ENCODE assay signal across 10 mouse cellular contexts in genomic region chr2:37776611-37777411, GRCm38 (mm10). TPM values are rescaled to one million over a fixed set of nuclear protein-coding genes. Genes with fewer than 3 reads are reported as not detected.
DNase-seq lines count a peak whose midpoint lies in the region; ATAC-seq and TF ChIP-seq lines count a peak whose summit lies in the region.
"Had no signal": no experiment of that assay in that cellular context is flagged by ENCODE, and none has a peak within 500 bp of the region (broad histone marks: within the 10 kb centered on the region; RNA-seq: fewer than 3 reads in every experiment).

No protein-coding gene starts in this region.

- TF ChIP-seq CTCF in E14TG2a.4 (conservative IDR thresholded peaks at IDR 0.05; ENCODE audit: low read length), result no peak

- H3K4me1 ChIP-seq in E14TG2a.4 (replicated peaks; ENCODE audit: low read depth, low read length), result peaks cover 68% of the 10 kb centered on the region
- H3K4me1 ChIP-seq in hindbrain, embryonic 11.5 days (replicated peaks; ENCODE audit: control insufficient read depth, insufficient read depth, low read length), result peaks cover 18% of the 10 kb centered on the region
- peaks cover 74% of the 10 kb centered on the region for H3K4me1 ChIP-seq in midbrain, embryonic 10.5 days

- intact Hi-C loops in left cerebral cortex, postnatal 14 days (cut with DNase I), result no loop called here

- 6% methylated on average over 20 of the region's 20 CpGs for whole genome bisulfite sequencing in hindbrain, embryonic 11.5 days
- WGBS in midbrain, embryonic 10.5 days, result 4% methylated on average over 20 of the region's 20 CpGs

- H3K9ac ChIP-seq in hindbrain, embryonic 11.5 days (ENCODE audit: low read depth, low read length), result peak overlapping the region; percentile 62

- H3K9me3 ChIP-seq in E14TG2a.4 (ENCODE audit: low read length), result no peaks in the 10 kb centered on the region
- no peaks in the 10 kb centered on the region for H3K9me3 ChIP-seq in hindbrain, embryonic 11.5 days (ENCODE audit: control insufficient read depth, low read length)
- no peaks in the 10 kb centered on the region for H3K9me3 ChIP-seq in midbrain, embryonic 10.5 days (replicated peaks)

- peak overlapping the region; percentile 72 for H3K4me3 ChIP-seq in E14TG2a.4 (replicated peaks; ENCODE audit: low read length)
- H3K4me3 ChIP-seq in hindbrain, embryonic 11.5 days (ENCODE audit: low read depth, low read length), result peak overlapping the region; percentile 46
- peak overlapping the region; percentile 85 for H3K4me3 ChIP-seq in midbrain, embryonic 10.5 days

- peaks cover 65% of the 10 kb centered on the region for H3K27me3 ChIP-seq in E14TG2a.4 (ENCODE audit: insufficient read depth, low read length)
- no peaks in the 10 kb centered on the region; the same call in 1 of the 2 replicates for H3K27me3 ChIP-seq in hindbrain, embryonic 11.5 days (ENCODE audit: control insufficient read depth, insufficient read depth, low read length)
- peaks cover 6% of the 10 kb centered on the region; the same call in 1 of the 2 replicates for H3K27me3 ChIP-seq in midbrain, embryonic 10.5 days (ENCODE audit: low read depth, poor library complexity, severe bottlenecking)

- no peaks in the 10 kb centered on the region for H3K36me3 ChIP-seq in E14TG2a.4 (ENCODE audit: insufficient read depth, low read length)
- no peaks in the 10 kb centered on the region for H3K36me3 ChIP-seq in hindbrain, embryonic 11.5 days (ENCODE audit: control insufficient read depth, insufficient read depth, low read length)
- H3K36me3 ChIP-seq in midbrain, embryonic 10.5 days, result no peaks in the 10 kb centered on the region

- no peak for ATAC-seq in hindbrain, embryonic 11.5 days (ENCODE audit: low FRiP score)
- no peak for ATAC-seq in granulocyte monocyte progenitor cell, adult 5-6 weeks (replicated peaks; ENCODE audit: poor library complexity, severe bottlenecking)

- DNase-seq in embryo, embryonic 9.5 days (ENCODE audit: extremely low spot score), result peak; percentile 60
- DNase-seq in embryo, embryonic 10.5 days (ENCODE audit: low spot score), result no peak
- peak; percentile 53 for DNase-seq in hindbrain, embryonic 11.5 days (ENCODE audit: low spot score)
- DNase-seq in midbrain, embryonic 10.5 days (ENCODE audit: low spot score), result peak; percentile 59
- no peak for DNase-seq in cerebellum, adult 8-10 months
- no peak for DNase-seq in left cerebral cortex, postnatal 14 days (ENCODE audit: low spot score in 2 of 2)
- DNase-seq: right cerebral cortex, postnatal 25 days had no signal

- peak overlapping the region; percentile 68 for H3K27ac ChIP-seq in hindbrain, embryonic 11.5 days (ENCODE audit: low read depth, low read length)
- peak overlapping the region; percentile 96 for H3K27ac ChIP-seq in midbrain, embryonic 10.5 days (replicated peaks)

- peak overlapping the region; percentile 56 for H3K4me2 ChIP-seq in hindbrain, embryonic 11.5 days (replicated peaks; ENCODE audit: low read depth, low read length)

RNA-seq across cellular contexts. Expression of gene Crb2, which starts 0.8 kb away (rescaled TPM):
- 6.2 and 7.7 TPM in 2 replicates for polyA plus RNA-seq in hindbrain, embryonic 11.5 days (2014; fragmentation: Nextera tagmentation; extraction: Ambion mirVana)
- polyA plus RNA-seq in midbrain, embryonic 10.5 days (2016; fragmentation: Nextera tagmentation; extraction: Ambion mirVana), result 31.1 and 31.4 TPM in 2 replicates
- total RNA-seq in granulocyte monocyte progenitor cell, adult 5-6 weeks (2014; fragmentation: Nextera tagmentation), result not detected in 2 replicates
- not detected in 2 replicates for total RNA-seq in granulocyte monocyte progenitor cell, adult 5-6 weeks (2017)
- total RNA-seq in left cerebral cortex, postnatal 14 days (2021), result 1 to 10 TPM; 5.2 to 5.6 TPM
- total RNA-seq: liver, adult 2 months had no signal

Comparison
In these comparisons a context has a peak if more than half of its experiments do, and no peak if none do; other contexts are left out.
1. DNase-seq: peak in embryo, embryonic 9.5 days (single experiment), hindbrain, embryonic 11.5 days (single experiment) and midbrain, embryonic 10.5 days (single experiment); none in embryo, embryonic 10.5 days (single experiment), cerebellum, adult 8-10 months (single experiment) and left cerebral cortex, postnatal 14 days (0 of 2).
2. RNA of gene Crb2, which starts 0.8 kb away (total RNA-seq): 5.2 to 5.6 TPM in left cerebral cortex, postnatal 14 days; not detected in granulocyte monocyte progenitor cell, adult 5-6 weeks; every median in the first group is over 4 times any median in the second.
3. Peak in every context shown above with its lines, with median percentiles within 50 percentile points of each other: H3K4me3 ChIP-seq.